Mouse (Mus musculus) forebrain, embryonic 12.5 days (tissue): ENCODE measurements around the gene Gpt2. TPM values are rescaled to one million over a fixed set of nuclear protein-coding genes. Genes with fewer than 3 reads are reported as not detected.

Experiments used
- ATAC-seq: fragments of 200-750 bp; cut with Nextera tagmentation; 2 replicates; pipeline ENCODE4 v1.8.0; 2017; ENCODE audit warnings: moderate TSS enrichment; ENCODE audit not compliant: low FRiP score
- H3K27ac ChIP-seq: fragments of 300-500 bp; sonication (generic); 2 replicates; pipeline ENCODE4 v1.5.1; 2016; ENCODE audit warnings: mild to moderate bottlenecking
- H3K27me3 ChIP-seq: fragments of 300-500 bp; sonication (generic); 2 replicates; pipeline ENCODE4 v1.6.1; 2016; ENCODE audit warnings: mild to moderate bottlenecking
- H3K36me3 ChIP-seq: fragments of 300-500 bp; sonication (generic); replicated peaks from 2 replicates; pipeline ENCODE4 v1.6.1; 2016; ENCODE audit warnings: mild to moderate bottlenecking
- H3K4me1 ChIP-seq: fragments of 300-500 bp; sonication (generic); 2 replicates; pipeline ENCODE4 v1.6.1; 2016
- H3K4me2 ChIP-seq: fragments of 300-500 bp; sonication (generic); 2 replicates; pipeline ENCODE4 v1.6.1; 2016; ENCODE audit warnings: mild to moderate bottlenecking, moderate library complexity
- H3K4me3 ChIP-seq: fragments of 300-500 bp; sonication (generic); replicated peaks from 2 replicates; pipeline ENCODE4 v1.5.1; 2016; ENCODE audit warnings: mild to moderate bottlenecking
- H3K9ac ChIP-seq: fragments of 300-500 bp; sonication (generic); 2 replicates; pipeline ENCODE4 v1.6.1; 2016; ENCODE audit warnings: mild to moderate bottlenecking
- H3K9me3 ChIP-seq: fragments of 300-500 bp; sonication (generic); 2 replicates; pipeline ENCODE4 v1.6.1; 2016
- WGBS: fragments of 180-500 bp; shearing (Covaris S2); methylation state at CpG from one replicate; pipeline ENCODE4 v1.1.7; 2016; 5-methylcytosine and 5-hydroxymethylcytosine counted together
- polyA plus RNA-seq: library from polyadenylated mRNA; unstranded; fragments of >200 nt; fragmentation: Nextera tagmentation; extraction: Ambion mirVana; gene quantifications from 2 replicates; pipeline ENCODE4 v1.2.1, GENCODE M21; 2016

Gene Gpt2
- 36.9 and 38.3 TPM in 2 replicates for polyA plus RNA-seq

- no peaks in the 10 kb centered on the region for H3K27me3 ChIP-seq
- H3K9me3 ChIP-seq = no peaks in the 10 kb centered on the region
- peak; percentile 99 for ATAC-seq
- peak within 1 kb of the TSS; percentile 91 for H3K4me2 ChIP-seq
- H3K36me3 ChIP-seq = no peaks in the 10 kb centered on the region; the same call in 1 of the 2 replicates
- H3K4me1 ChIP-seq = peaks cover 14% of the 10 kb centered on the region
- H3K9ac ChIP-seq = peak within 1 kb of the TSS; percentile 83
- H3K27ac ChIP-seq = 0 out of 2 replicates have a peak within 1 kb of the TSS, but pooled peaks have one; percentile 6
- WGBS = under 1% methylated on average over 41 of the region's 41 CpGs
- H3K4me3 ChIP-seq = peak within 1 kb of the TSS; percentile 83
Observed at GRCm38 (mm10) chr8:85492125-85492875, at the start of gene Gpt2. TSS of gene Gpt2 (plus strand) at chr8:85492576.

- Histone ChIP-seq H3K4me1 (no peaks in the 10 kb centered on the region), H3K4me2 (no peak overlapping the region), H3K9ac (no peak overlapping the region), H3K9me3 (no peaks in the 10 kb centered on the region), H3K4me3 (no peak overlapping the region), H3K27me3 (no peaks in the 10 kb centered on the region), H3K36me3 (no peaks in the 10 kb centered on the region), H3K27ac (no peak overlapping the region)
- no peak for ATAC-seq
Observed at GRCm38 (mm10) chr8:85444092-85444491, 48.3 kb upstream of the Gpt2 start.

- Histone ChIP-seq H3K4me3 (no peak overlapping the region), H3K9me3 (no peaks in the 10 kb centered on the region), H3K4me1 (no peaks in the 10 kb centered on the region), H3K27me3 (no peaks in the 10 kb centered on the region), H3K27ac (no peak overlapping the region), H3K9ac (no peak overlapping the region), H3K4me2 (no peak overlapping the region), H3K36me3 (no peaks in the 10 kb centered on the region)
- WGBS = 87% methylated on average over 15 of the region's 15 CpGs
- ATAC-seq = no peak
Observed at GRCm38 (mm10) chr8:85445936-85446685, 46.3 kb upstream of the Gpt2 start.

GRCm38 (mm10) chr8:85450335-85450734 lies 42.0 kb upstream of the Gpt2 start:
- Histone ChIP-seq H3K9ac (no peak overlapping the region), H3K4me1 (peaks cover 16% of the 10 kb centered on the region), H3K27me3 (no peaks in the 10 kb centered on the region), H3K36me3 (no peaks in the 10 kb centered on the region), H3K4me3 (no peak overlapping the region), H3K9me3 (no peaks in the 10 kb centered on the region), H3K4me2 (no peak overlapping the region), H3K27ac (no peak overlapping the region)
- ATAC-seq = no peak
- WGBS = 85% methylated on average over 3 of the region's 3 CpGs

GRCm38 (mm10) chr8:85452328-85452727 lies 40.0 kb upstream of the Gpt2 start:
- Histone ChIP-seq H3K4me3 (no peak overlapping the region), H3K27me3 (no peaks in the 10 kb centered on the region), H3K36me3 (no peaks in the 10 kb centered on the region), H3K9ac (no peak overlapping the region), H3K4me1 (peaks cover 16% of the 10 kb centered on the region), H3K4me2 (peak overlapping the region; percentile 42), H3K9me3 (no peaks in the 10 kb centered on the region), H3K27ac (0 out of 2 replicates have a peak overlapping the region, but pooled peaks have one; percentile 36)
- WGBS = 20% methylated on average over 14 of the region's 14 CpGs
- ATAC-seq = 0 out of 2 replicates have a peak, but pooled peaks have one; percentile 20

GRCm38 (mm10) chr8:85453256-85453655 lies 39.1 kb upstream of the Gpt2 start:
- ATAC-seq = peak; percentile 55; the same call in 1 of the 2 replicates
- H3K36me3 ChIP-seq = no peaks in the 10 kb centered on the region
- no peak overlapping the region for H3K9ac ChIP-seq
- WGBS = 45% methylated on average over 2 of the region's 2 CpGs
- H3K4me2 ChIP-seq = no peak overlapping the region
- peak overlapping the region; percentile 78 for H3K27ac ChIP-seq
- no peak overlapping the region for H3K4me3 ChIP-seq
- H3K4me1 ChIP-seq = peaks cover 16% of the 10 kb centered on the region
- H3K9me3 ChIP-seq = no peaks in the 10 kb centered on the region
- H3K27me3 ChIP-seq = no peaks in the 10 kb centered on the region

- H3K4me3 ChIP-seq = no peak overlapping the region
- H3K4me2 ChIP-seq = no peak overlapping the region
- H3K9me3 ChIP-seq = no peaks in the 10 kb centered on the region
- no peak overlapping the region for H3K9ac ChIP-seq
- H3K36me3 ChIP-seq = no peaks in the 10 kb centered on the region
- H3K4me1 ChIP-seq = peaks cover 16% of the 10 kb centered on the region
- no peaks in the 10 kb centered on the region for H3K27me3 ChIP-seq
- WGBS = 65% methylated on average over 8 of the region's 8 CpGs
- no peak overlapping the region for H3K27ac ChIP-seq
- no peak for ATAC-seq
Observed at GRCm38 (mm10) chr8:85454750-85455149, 37.6 kb upstream of the Gpt2 start.

- no peak overlapping the region for H3K4me3 ChIP-seq
- no peak overlapping the region for H3K4me2 ChIP-seq
- no peak overlapping the region for H3K27ac ChIP-seq
- no peaks in the 10 kb centered on the region for H3K36me3 ChIP-seq
- no peaks in the 10 kb centered on the region for H3K27me3 ChIP-seq
- no peaks in the 10 kb centered on the region for H3K9me3 ChIP-seq
- H3K9ac ChIP-seq = no peak overlapping the region
- no peak for ATAC-seq
- 11% methylated on average over 14 of the region's 14 CpGs for WGBS
- peaks cover 16% of the 10 kb centered on the region for H3K4me1 ChIP-seq
Observed at GRCm38 (mm10) chr8:85456536-85456935, 35.8 kb upstream of the Gpt2 start.

- Histone ChIP-seq H3K9ac (no peak overlapping the region), H3K27ac (no peak overlapping the region), H3K4me3 (no peak overlapping the region), H3K4me1 (no peaks in the 10 kb centered on the region), H3K27me3 (no peaks in the 10 kb centered on the region), H3K4me2 (no peak overlapping the region), H3K9me3 (no peaks in the 10 kb centered on the region), H3K36me3 (no peaks in the 10 kb centered on the region)
- ATAC-seq = no peak
- WGBS = 70% methylated on average over 3 of the region's 3 CpGs
Observed at GRCm38 (mm10) chr8:85459582-85459981, 32.8 kb upstream of the Gpt2 start.

GRCm38 (mm10) chr8:85460804-85461203 lies 31.6 kb upstream of the Gpt2 start:
- H3K9ac ChIP-seq = no peak overlapping the region
- H3K4me1 ChIP-seq = no peaks in the 10 kb centered on the region
- 44% methylated on average over 5 of the region's 5 CpGs for WGBS
- H3K4me2 ChIP-seq = no peak overlapping the region
- no peak overlapping the region for H3K4me3 ChIP-seq
- no peaks in the 10 kb centered on the region for H3K36me3 ChIP-seq
- no peaks in the 10 kb centered on the region for H3K27me3 ChIP-seq
- no peaks in the 10 kb centered on the region for H3K9me3 ChIP-seq
- no peak overlapping the region for H3K27ac ChIP-seq
- no peak for ATAC-seq

GRCm38 (mm10) chr8:85461377-85461776 lies 31.0 kb upstream of the Gpt2 start:
- Histone ChIP-seq H3K4me2 (no peak overlapping the region), H3K36me3 (no peaks in the 10 kb centered on the region), H3K4me1 (no peaks in the 10 kb centered on the region), H3K4me3 (no peak overlapping the region), H3K9me3 (no peaks in the 10 kb centered on the region), H3K27me3 (no peaks in the 10 kb centered on the region), H3K27ac (no peak overlapping the region), H3K9ac (no peak overlapping the region)
- ATAC-seq = no peak
- WGBS = 80% methylated on average over 3 of the region's 3 CpGs

GRCm38 (mm10) chr8:85462441-85462840 lies 29.9 kb upstream of the Gpt2 start:
- Histone ChIP-seq H3K27ac (no peak overlapping the region), H3K9ac (no peak overlapping the region), H3K4me2 (no peak overlapping the region), H3K4me1 (no peaks in the 10 kb centered on the region), H3K9me3 (no peaks in the 10 kb centered on the region), H3K4me3 (no peak overlapping the region), H3K27me3 (no peaks in the 10 kb centered on the region), H3K36me3 (no peaks in the 10 kb centered on the region)
- 87% methylated on average over 1 of the region's 1 CpGs for WGBS
- no peak for ATAC-seq
